Mouse (Mus musculus) cerebellum, adult 2 months (tissue): ENCODE results near the gene Aip.

ENCODE experiments used
- CTCF ChIP-seq: fragments of 200-500 bp; IDR thresholded peaks from 2 replicates; pipeline ENCODE4 v1.5.1; 2011; ENCODE audit warnings: low read depth, mild to moderate bottlenecking, control low read depth, low read length, moderate library complexity, borderline replicate concordance; ENCODE audit not compliant: insufficient read depth
- POLR2A ChIP-seq: fragments of 200-500 bp; IDR thresholded peaks from 2 replicates; pipeline ENCODE4 v1.6.1; 2011; ENCODE audit warnings: low read length, control low read depth, borderline replicate concordance; ENCODE audit not compliant: insufficient read depth

- no peak for TF ChIP-seq CTCF
- TF ChIP-seq POLR2A = no peak
Observed at GRCm38 (mm10) chr19:4089128-4089527, 36.5 kb downstream of the Aip start.
